Mouse (Mus musculus): ENCODE results near the gene Rasal2. TPM values are rescaled to one million over a fixed set of nuclear protein-coding genes. Genes with fewer than 3 reads are reported as not detected.

The Rasal2 gene
- total RNA-seq, 2 experiments from 2014 or later, result 45.0 to 47.8 TPM

Other genes starting within 250 kb of the Rasal2 start
- 1 to 10 TPM; 2.2 to 3.7 TPM for gene Cryzl2, start 46.0 kb upstream of the Rasal2 start, total RNA-seq (2021)
- under 1 TPM; 0.36 to 0.42 TPM for gene Sec16b, start 94.1 kb upstream of the Rasal2 start, total RNA-seq (2021)

Data from left cerebral cortex, postnatal 4 days (tissue).